Mouse (Mus musculus): ENCODE measurements at regions not wholly inside any gene's neighbourhood (a gene's known extent, or its start where the extent isn't known, plus 50 kb on each side); places are given as distances from the start of the nearest gene placed in this dataset.

GRCm38 (mm10) chr4:153271376-153271775 is 211.2 kb downstream of the Ajap1 start:
- TF ChIP-seq CTCF (IDR thresholded peaks at IDR 0.05; ENCODE audit: low read depth) = no peak
- WGBS = 72% methylated on average over 5 of the region's 5 CpGs

GRCm38 (mm10) chr4:153263216-153263805 is 219.3 kb downstream of the Ajap1 start:
- no peak for ATAC-seq (ENCODE audit: insufficient read depth)
- Histone ChIP-seq H3K27ac (ENCODE audit: low read depth) (no peak overlapping the region), H3K9me3 (ENCODE audit: low read depth, low read length) (no peaks in the 10 kb centered on the region), H3K4me3 (ENCODE audit: low read depth, low read length) (no peak overlapping the region), H3K36me3 (ENCODE audit: insufficient read depth) (no peaks in the 10 kb centered on the region), H3K4me2 (no peak overlapping the region), H3K9ac (no peak overlapping the region), H3K4me1 (ENCODE audit: insufficient read depth) (no peaks in the 10 kb centered on the region), H3K27me3 (ENCODE audit: insufficient read depth, low read length) (no peaks in the 10 kb centered on the region)
- WGBS = 54% methylated on average over 15 of the region's 15 CpGs
- TF ChIP-seq CTCF (IDR thresholded peaks at IDR 0.05; ENCODE audit: low read depth) = no peak
- no peak for DNase-seq

More at GRCm38 (mm10) chr4:153271376-153271775, 211.2 kb downstream of the Ajap1 start:
- no peak overlapping the region for H3K9ac ChIP-seq
- no peaks in the 10 kb centered on the region for H3K36me3 ChIP-seq (ENCODE audit: insufficient read depth)
- H3K4me2 ChIP-seq = no peak overlapping the region
- DNase-seq (no peak), ATAC-seq (ENCODE audit: insufficient read depth) (no peak)
- no peak overlapping the region for H3K27ac ChIP-seq (ENCODE audit: low read depth)
- H3K4me3 ChIP-seq (ENCODE audit: low read depth, low read length) = no peak overlapping the region
- H3K9me3 ChIP-seq (ENCODE audit: low read depth, low read length) = no peaks in the 10 kb centered on the region
- H3K4me1 ChIP-seq (ENCODE audit: insufficient read depth) = no peaks in the 10 kb centered on the region
- no peaks in the 10 kb centered on the region for H3K27me3 ChIP-seq (ENCODE audit: insufficient read depth, low read length)

- 62% methylated on average over 14 of the region's 14 CpGs for WGBS
- ATAC-seq (ENCODE audit: insufficient read depth) = no peak
Observed at GRCm38 (mm10) chr4:153260941-153261557, 221.6 kb downstream of the Ajap1 start.

DNA sequence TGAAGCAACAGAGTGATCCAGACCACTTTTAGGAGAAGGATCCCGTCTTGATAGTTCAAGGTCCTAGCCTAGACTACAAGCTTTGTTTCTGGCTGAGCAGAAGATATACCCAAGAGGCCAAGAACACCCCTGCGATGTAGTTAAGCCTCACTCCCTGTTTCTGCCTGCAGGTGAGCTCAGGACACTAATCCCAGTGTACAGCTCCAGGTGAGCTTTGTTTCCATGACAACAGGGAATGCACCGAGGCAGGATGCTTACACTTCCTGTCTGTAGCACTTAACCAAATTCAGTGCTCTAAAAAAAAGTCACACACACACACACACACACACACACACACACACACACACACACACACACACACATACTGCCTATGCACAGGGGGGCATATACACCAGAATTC is 230.7 kb downstream of the Ajap1 start:
- H3K4me3 ChIP-seq (ENCODE audit: low read depth, low read length) = no peak overlapping the region
- H3K36me3 ChIP-seq (ENCODE audit: insufficient read depth) = no peaks in the 10 kb centered on the region
- no peaks in the 10 kb centered on the region for H3K9me3 ChIP-seq (ENCODE audit: low read depth, low read length)
- ATAC-seq (ENCODE audit: insufficient read depth) = no peak
- H3K27ac ChIP-seq (ENCODE audit: low read depth) = no peak overlapping the region
- H3K4me1 ChIP-seq (ENCODE audit: insufficient read depth) = no peaks in the 10 kb centered on the region
- no peak overlapping the region for H3K4me2 ChIP-seq
- no peaks in the 10 kb centered on the region for H3K27me3 ChIP-seq (ENCODE audit: insufficient read depth, low read length)
- H3K9ac ChIP-seq = no peak overlapping the region
- TF ChIP-seq CTCF (IDR thresholded peaks at IDR 0.05; ENCODE audit: low read depth) = no peak
- 61% methylated on average over 3 of the region's 3 CpGs for WGBS
- no peak for DNase-seq

More at GRCm38 (mm10) chr4:153260941-153261557, 221.6 kb downstream of the Ajap1 start:
- no peaks in the 10 kb centered on the region for H3K27me3 ChIP-seq (ENCODE audit: insufficient read depth, low read length)
- no peak overlapping the region for H3K27ac ChIP-seq (ENCODE audit: low read depth)
- DNase-seq = no peak
- H3K9ac ChIP-seq = no peak overlapping the region
- H3K4me1 ChIP-seq (ENCODE audit: insufficient read depth) = no peaks in the 10 kb centered on the region
- no peak for TF ChIP-seq CTCF (IDR thresholded peaks at IDR 0.05; ENCODE audit: low read depth)
- no peak overlapping the region for H3K4me2 ChIP-seq
- H3K4me3 ChIP-seq (ENCODE audit: low read depth, low read length) = no peak overlapping the region
- H3K36me3 ChIP-seq (ENCODE audit: insufficient read depth) = no peaks in the 10 kb centered on the region
- no peaks in the 10 kb centered on the region for H3K9me3 ChIP-seq (ENCODE audit: low read depth, low read length)

- DNase-seq (no peak), ATAC-seq (ENCODE audit: insufficient read depth) (no peak)
- Histone ChIP-seq H3K27ac (ENCODE audit: low read depth) (no peak overlapping the region), H3K27me3 (ENCODE audit: insufficient read depth, low read length) (no peaks in the 10 kb centered on the region), H3K4me1 (ENCODE audit: insufficient read depth) (no peaks in the 10 kb centered on the region), H3K9me3 (ENCODE audit: low read depth, low read length) (no peaks in the 10 kb centered on the region), H3K4me3 (ENCODE audit: low read depth, low read length) (no peak overlapping the region), H3K36me3 (ENCODE audit: insufficient read depth) (no peaks in the 10 kb centered on the region), H3K4me2 (no peak overlapping the region), H3K9ac (no peak overlapping the region)
- 68% methylated on average over 8 of the region's 8 CpGs for WGBS
- no peak for TF ChIP-seq CTCF (IDR thresholded peaks at IDR 0.05; ENCODE audit: low read depth)
Observed at GRCm38 (mm10) chr4:153251311-153251710, 231.3 kb downstream of the Ajap1 start.

DNA sequence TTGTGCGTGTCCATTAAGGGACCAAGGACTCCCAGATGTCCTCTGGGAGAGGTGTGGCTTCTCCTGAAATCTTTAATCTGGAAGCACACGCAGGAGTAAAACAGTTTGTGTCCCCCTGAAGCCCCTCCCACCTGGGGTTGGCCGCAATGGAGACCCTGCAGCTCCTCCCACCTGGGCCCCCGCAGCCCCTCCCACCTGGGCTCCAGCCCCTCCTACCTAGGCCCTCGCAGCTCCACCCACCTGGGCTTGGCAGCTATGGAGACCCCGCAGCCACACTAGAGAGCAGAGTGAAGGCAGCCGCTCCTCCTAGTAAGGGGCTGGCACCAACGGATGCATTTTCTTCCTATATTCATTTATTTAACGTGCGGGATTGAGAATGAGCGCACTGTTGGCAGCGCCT is 245.9 kb downstream of the Ajap1 start:
- Histone ChIP-seq H3K9me3 (ENCODE audit: low read depth, low read length) (no peaks in the 10 kb centered on the region), H3K4me1 (ENCODE audit: insufficient read depth) (no peaks in the 10 kb centered on the region), H3K9ac (no peak overlapping the region), H3K27me3 (ENCODE audit: insufficient read depth, low read length) (no peaks in the 10 kb centered on the region), H3K4me2 (no peak overlapping the region), H3K27ac (ENCODE audit: low read depth) (no peak overlapping the region), H3K36me3 (ENCODE audit: insufficient read depth) (no peaks in the 10 kb centered on the region), H3K4me3 (ENCODE audit: low read depth, low read length) (no peak overlapping the region)
- peak; percentile 20 for DNase-seq
- peak; percentile 28; the same call in 1 of the 2 replicates for ATAC-seq (ENCODE audit: insufficient read depth)
- TF ChIP-seq CTCF (IDR thresholded peaks at IDR 0.05; ENCODE audit: low read depth) = no peak
- WGBS = 6% methylated on average over 12 of the region's 12 CpGs

GRCm38 (mm10) chr4:153233762-153234161 is 248.8 kb downstream of the Ajap1 start:
- Histone ChIP-seq H3K4me1 (ENCODE audit: insufficient read depth) (no peaks in the 10 kb centered on the region), H3K4me3 (ENCODE audit: low read depth, low read length) (no peak overlapping the region), H3K9ac (no peak overlapping the region), H3K4me2 (no peak overlapping the region), H3K27me3 (ENCODE audit: insufficient read depth, low read length) (no peaks in the 10 kb centered on the region), H3K9me3 (ENCODE audit: low read depth, low read length) (no peaks in the 10 kb centered on the region), H3K36me3 (ENCODE audit: insufficient read depth) (no peaks in the 10 kb centered on the region), H3K27ac (ENCODE audit: low read depth) (no peak overlapping the region)
- no peak for ATAC-seq (ENCODE audit: insufficient read depth)
- WGBS = 46% methylated on average over 5 of the region's 5 CpGs
- no peak for DNase-seq
- no peak for TF ChIP-seq CTCF (IDR thresholded peaks at IDR 0.05; ENCODE audit: low read depth)
